Mouse (Mus musculus) embryonic facial prominence, embryonic 12.5 days (tissue): ENCODE results near the gene Stk25. TPM values are rescaled to one million over a fixed set of nuclear protein-coding genes. Genes with fewer than 3 reads are reported as not detected.

Experiments
- ATAC-seq: fragments of 200-750 bp; cut with Nextera tagmentation; 2 replicates; pipeline ENCODE4 v1.8.0; 2017; ENCODE audit not compliant: insufficient number of reproducible peaks, insufficient read depth, low FRiP score, low TSS enrichment
- H3K27ac ChIP-seq: fragments of 300-500 bp; sonication (generic); 2 replicates; pipeline ENCODE4 v1.5.1; 2016; ENCODE audit warnings: mild to moderate bottlenecking
- H3K27me3 ChIP-seq: fragments of 300-500 bp; sonication (generic); 2 replicates; pipeline ENCODE4 v1.6.1; 2016; ENCODE audit warnings: mild to moderate bottlenecking, moderate library complexity
- H3K36me3 ChIP-seq: fragments of 300-500 bp; sonication (generic); 2 replicates; pipeline ENCODE4 v1.6.1; 2016; ENCODE audit warnings: mild to moderate bottlenecking
- H3K4me1 ChIP-seq: fragments of 300-500 bp; sonication (generic); 2 replicates; pipeline ENCODE4 v1.6.1; 2016
- H3K4me2 ChIP-seq: fragments of 300-500 bp; sonication (generic); replicated peaks from 2 replicates; pipeline ENCODE4 v1.6.1; 2016; ENCODE audit warnings: mild to moderate bottlenecking, moderate library complexity
- H3K4me3 ChIP-seq: fragments of 300-500 bp; sonication (generic); 2 replicates; pipeline ENCODE4 v1.5.1; 2016; ENCODE audit warnings: mild to moderate bottlenecking
- H3K9ac ChIP-seq: fragments of 300-500 bp; sonication (generic); 2 replicates; pipeline ENCODE4 v1.6.1; 2016; ENCODE audit warnings: mild to moderate bottlenecking, moderate library complexity
- H3K9me3 ChIP-seq: fragments of 300-500 bp; sonication (generic); 2 replicates; pipeline ENCODE4 v1.6.1; 2016; ENCODE audit warnings: mild to moderate bottlenecking, moderate library complexity
- WGBS: fragments of 180-500 bp; shearing (Covaris S2); methylation state at CpG from one replicate; pipeline ENCODE4 v1.1.7; 2016; 5-methylcytosine and 5-hydroxymethylcytosine counted together
- polyA plus RNA-seq: library from polyadenylated mRNA; unstranded; fragments of >200 nt; fragmentation: Nextera tagmentation; extraction: Ambion mirVana; gene quantifications from 2 replicates; pipeline ENCODE4 v1.2.1, GENCODE M21; 2016

Stk25 gene
- polyA plus RNA-seq, 1 experiment from 2014 or later, result 196 TPM

- Histone ChIP-seq H3K4me3 (no peak overlapping the region), H3K4me1 (no peaks in the 10 kb centered on the region), H3K36me3 (no peaks in the 10 kb centered on the region), H3K9me3 (no peaks in the 10 kb centered on the region), H3K27ac (no peak overlapping the region), H3K9ac (no peak overlapping the region), H3K4me2 (no peak overlapping the region), H3K27me3 (no peaks in the 10 kb centered on the region)
- 94% methylated on average over 12 of the region's 12 CpGs for WGBS
- ATAC-seq, result no peak
Measured at GRCm38 (mm10) chr1:93603921-93604320, 54.5 kb downstream of the Stk25 start.

- WGBS, result 80% methylated on average over 4 of the region's 4 CpGs
- no peak for ATAC-seq
- Histone ChIP-seq H3K4me3 (no peak overlapping the region), H3K36me3 (no peaks in the 10 kb centered on the region), H3K4me1 (no peaks in the 10 kb centered on the region), H3K9ac (no peak overlapping the region), H3K9me3 (no peaks in the 10 kb centered on the region), H3K27ac (no peak overlapping the region), H3K27me3 (no peaks in the 10 kb centered on the region), H3K4me2 (no peak overlapping the region)
Measured at GRCm38 (mm10) chr1:93602911-93603310, 55.5 kb downstream of the Stk25 start.

GRCm38 (mm10) chr1:93595916-93596315, 62.5 kb downstream of the Stk25 start:
- ATAC-seq, result no peak
- 0 out of 2 replicates have a peak, but pooled peaks cover 3% of the 10 kb centered on the region for H3K9me3 ChIP-seq
- H3K4me1 ChIP-seq, result no peaks in the 10 kb centered on the region
- no peaks in the 10 kb centered on the region for H3K36me3 ChIP-seq
- no peak overlapping the region for H3K27ac ChIP-seq
- H3K4me2 ChIP-seq, result no peak overlapping the region
- H3K9ac ChIP-seq, result no peak overlapping the region
- H3K27me3 ChIP-seq, result no peaks in the 10 kb centered on the region
- 58% methylated on average over 6 of the region's 6 CpGs for WGBS
- no peak overlapping the region for H3K4me3 ChIP-seq

- H3K9ac ChIP-seq, result no peak overlapping the region
- no peak for ATAC-seq
- no peak overlapping the region for H3K27ac ChIP-seq
- H3K4me2 ChIP-seq, result no peak overlapping the region
- 0 out of 2 replicates have a peak, but pooled peaks cover 3% of the 10 kb centered on the region for H3K9me3 ChIP-seq
- no peaks in the 10 kb centered on the region for H3K4me1 ChIP-seq
- H3K4me3 ChIP-seq, result no peak overlapping the region
- H3K27me3 ChIP-seq, result no peaks in the 10 kb centered on the region
- H3K36me3 ChIP-seq, result no peaks in the 10 kb centered on the region
Measured at GRCm38 (mm10) chr1:93593960-93594359, 64.5 kb downstream of the Stk25 start.

GRCm38 (mm10) chr1:93588346-93588745, 70.1 kb downstream of the Stk25 start:
- ATAC-seq, result no peak
- no peak overlapping the region for H3K4me2 ChIP-seq
- no peak overlapping the region for H3K27ac ChIP-seq
- no peak overlapping the region for H3K9ac ChIP-seq
- no peaks in the 10 kb centered on the region for H3K36me3 ChIP-seq
- no peaks in the 10 kb centered on the region for H3K4me1 ChIP-seq
- no peaks in the 10 kb centered on the region for H3K27me3 ChIP-seq
- WGBS, result 77% methylated on average over 3 of the region's 3 CpGs
- H3K9me3 ChIP-seq, result no peaks in the 10 kb centered on the region
- H3K4me3 ChIP-seq, result no peak overlapping the region

GRCm38 (mm10) chr1:93581545-93581944, 76.9 kb downstream of the Stk25 start:
- H3K9me3 ChIP-seq, result no peaks in the 10 kb centered on the region
- 93% methylated on average over 7 of the region's 7 CpGs for WGBS
- peaks cover 33% of the 10 kb centered on the region for H3K36me3 ChIP-seq
- H3K27me3 ChIP-seq, result no peaks in the 10 kb centered on the region
- H3K4me2 ChIP-seq, result no peak overlapping the region
- no peak overlapping the region for H3K9ac ChIP-seq
- no peaks in the 10 kb centered on the region for H3K4me1 ChIP-seq
- ATAC-seq, result no peak
- no peak overlapping the region for H3K27ac ChIP-seq
- no peak overlapping the region for H3K4me3 ChIP-seq

- Histone ChIP-seq H3K36me3 (peaks cover 33% of the 10 kb centered on the region), H3K4me2 (no peak overlapping the region), H3K27ac (no peak overlapping the region), H3K9ac (no peak overlapping the region), H3K27me3 (no peaks in the 10 kb centered on the region), H3K4me3 (no peak overlapping the region), H3K9me3 (no peaks in the 10 kb centered on the region), H3K4me1 (no peaks in the 10 kb centered on the region)
- ATAC-seq, result no peak
- 86% methylated on average over 4 of the region's 4 CpGs for WGBS
Measured at GRCm38 (mm10) chr1:93577861-93578260, 80.6 kb downstream of the Stk25 start.

GRCm38 (mm10) chr1:93577066-93577465, 81.4 kb downstream of the Stk25 start:
- peaks cover 29% of the 10 kb centered on the region; the same call in 1 of the 2 replicates for H3K36me3 ChIP-seq
- H3K9ac ChIP-seq, result no peak overlapping the region
- no peak overlapping the region for H3K4me3 ChIP-seq
- 79% methylated on average over 3 of the region's 3 CpGs for WGBS
- no peaks in the 10 kb centered on the region for H3K9me3 ChIP-seq
- no peak for ATAC-seq
- no peaks in the 10 kb centered on the region for H3K4me1 ChIP-seq
- no peak overlapping the region for H3K4me2 ChIP-seq
- H3K27ac ChIP-seq, result no peak overlapping the region
- H3K27me3 ChIP-seq, result no peaks in the 10 kb centered on the region

Other genes starting within 250 kb of the Stk25 start
- 134 and 139 TPM in 2 replicates for gene Hdlbp, start 179.8 kb downstream of the Stk25 start, polyA plus RNA-seq
- 7.2 and 7.5 TPM in 2 replicates for gene Farp2, start 146.6 kb downstream of the Stk25 start, polyA plus RNA-seq
- gene Bok, start 27.0 kb upstream of the Stk25 start, polyA plus RNA-seq, result 34.2 and 38.8 TPM in 2 replicates
- gene Atg4b, start 92.8 kb upstream of the Stk25 start, polyA plus RNA-seq, result 101 and 102 TPM in 2 replicates
- gene Thap4, start 96.2 kb upstream of the Stk25 start, polyA plus RNA-seq, result 53.2 and 57.4 TPM in 2 replicates
- gene Dtymk, start 143.3 kb upstream of the Stk25 start, polyA plus RNA-seq, result 272 and 277 TPM in 2 replicates
- gene Ing5, start 145.3 kb upstream of the Stk25 start, polyA plus RNA-seq, result 18.2 and 20.9 TPM in 2 replicates
- gene D2hgdh, start 166.2 kb upstream of the Stk25 start, polyA plus RNA-seq, result 17.2 and 17.3 TPM in 2 replicates
- 0.06 TPM in 1 of 2 replicates, not detected in the other for gene Gal3st2, start 202.6 kb upstream of the Stk25 start, polyA plus RNA-seq